In genomic region chr10:58372430-58373030, GRCm38 (mm10) we compare ENCODE assay signal across 12 mouse cellular contexts. TPM values are rescaled to one million over a fixed set of nuclear protein-coding genes. Genes with fewer than 3 reads are reported as not detected.
DNase-seq lines count a peak whose midpoint lies in the region; ATAC-seq and TF ChIP-seq lines count a peak whose summit lies in the region.
"Had no signal": no experiment of that assay in that cellular context is flagged by ENCODE, and none has a peak within 500 bp of the region (broad histone marks: within the 10 kb centered on the region; RNA-seq: fewer than 3 reads in every experiment).

No protein-coding gene starts in this region.

- DNase-seq in heart, adult 9 months (ENCODE audit: low spot score in 2 of 2) = no peak
- DNase-seq in right cerebral cortex, postnatal 4 days = peak; percentile 16
- DNase-seq in right cerebral cortex, postnatal 14 days = no peak
- no peak for DNase-seq in kidney, postnatal 10 days
- DNase-seq: cerebellum, adult 9-10 months; kidney, adult 2 months; lung, postnatal 36 days; thymus, postnatal 36 days had no signal

- peak overlapping the region; percentile 51 for H3K4me2 ChIP-seq in heart, embryonic 13.5 days
- H3K4me2 ChIP-seq in heart, embryonic 16.5 days (ENCODE audit: low read depth, low read length) = peak overlapping the region; percentile 30; the same call in 1 of the 2 replicates
- H3K4me2 ChIP-seq in intestine, postnatal 0 days (replicated peaks; ENCODE audit: low read depth) = no peak overlapping the region
- H3K4me2 ChIP-seq: neural tube, embryonic 15.5 days had no signal

- H3K36me3 ChIP-seq in heart, embryonic 13.5 days = peaks cover under 1% of the 10 kb centered on the region; the same call in 1 of the 2 replicates
- H3K36me3 ChIP-seq in heart, embryonic 16.5 days (ENCODE audit: control insufficient read depth, insufficient read depth) = no peaks in the 10 kb centered on the region
- no peaks in the 10 kb centered on the region; the same call in 1 of the 2 replicates for H3K36me3 ChIP-seq in intestine, postnatal 0 days (ENCODE audit: control insufficient read depth, insufficient read depth)
- H3K36me3 ChIP-seq: neural tube, embryonic 15.5 days had no signal

- H3K4me3 ChIP-seq in heart, embryonic 13.5 days = peak overlapping the region; percentile 33
- no peak overlapping the region; the same call in 1 of the 2 replicates for H3K4me3 ChIP-seq in heart, embryonic 16.5 days (ENCODE audit: low read length)
- no peak overlapping the region for H3K4me3 ChIP-seq in intestine, postnatal 0 days (ENCODE audit: low read depth, low read length)
- H3K4me3 ChIP-seq: neural tube, embryonic 15.5 days had no signal

- ATAC-seq in heart, embryonic 13.5 days (ENCODE audit: extremely low read depth, insufficient number of reproducible peaks, low FRiP score, low TSS enrichment) = no peak
- no peak for ATAC-seq in heart, embryonic 16.5 days (replicated peaks; ENCODE audit: extremely low read depth, insufficient read depth, low FRiP score)
- ATAC-seq in intestine, postnatal 0 days = no peak

- H3K27me3 ChIP-seq in heart, embryonic 13.5 days (replicated peaks) = no peaks in the 10 kb centered on the region
- no peaks in the 10 kb centered on the region for H3K27me3 ChIP-seq in heart, embryonic 16.5 days (ENCODE audit: control insufficient read depth, insufficient read depth, low read length)
- no peaks in the 10 kb centered on the region for H3K27me3 ChIP-seq in intestine, postnatal 0 days (replicated peaks; ENCODE audit: control insufficient read depth, insufficient read depth, low read length)
- H3K27me3 ChIP-seq: neural tube, embryonic 15.5 days had no signal

- peak overlapping the region; percentile 50; the same call in 1 of the 2 replicates for H3K9ac ChIP-seq in heart, embryonic 13.5 days
- H3K9ac ChIP-seq in heart, embryonic 16.5 days (ENCODE audit: low read length) = 0 out of 2 replicates have a peak overlapping the region, but pooled peaks have one; percentile 2
- H3K9ac ChIP-seq in intestine, postnatal 0 days (ENCODE audit: low read depth, low read length) = no peak overlapping the region
- H3K9ac ChIP-seq: neural tube, embryonic 15.5 days had no signal

- H3K4me1 ChIP-seq in heart, embryonic 13.5 days = peaks cover 62% of the 10 kb centered on the region
- peaks cover 50% of the 10 kb centered on the region for H3K4me1 ChIP-seq in heart, embryonic 16.5 days (ENCODE audit: control insufficient read depth, insufficient read depth, low read length)
- peaks cover 8% of the 10 kb centered on the region; the same call in 1 of the 2 replicates for H3K4me1 ChIP-seq in intestine, postnatal 0 days (replicated peaks; ENCODE audit: control insufficient read depth, insufficient read depth, low read length)

- H3K9me3 ChIP-seq in heart, embryonic 13.5 days = no peaks in the 10 kb centered on the region
- H3K9me3 ChIP-seq in heart, embryonic 16.5 days (replicated peaks; ENCODE audit: control insufficient read depth, low read length) = no peaks in the 10 kb centered on the region
- H3K9me3 ChIP-seq in intestine, postnatal 0 days (ENCODE audit: control insufficient read depth) = no peaks in the 10 kb centered on the region
- H3K9me3 ChIP-seq: neural tube, embryonic 15.5 days had no signal

- TF ChIP-seq CTCF in intestine, postnatal 0 days (IDR thresholded peaks at IDR 0.05; ENCODE audit: low read depth) = no peak

- peak overlapping the region; percentile 62 for H3K27ac ChIP-seq in heart, embryonic 13.5 days (replicated peaks)
- peak overlapping the region; percentile 30 for H3K27ac ChIP-seq in heart, embryonic 16.5 days (ENCODE audit: low read length)
- H3K27ac ChIP-seq in intestine, postnatal 0 days (ENCODE audit: low read depth, low read length) = no peak overlapping the region
- H3K27ac ChIP-seq: neural tube, embryonic 15.5 days had no signal

- WGBS in heart, embryonic 13.5 days = 48% methylated on average over 6 of the region's 6 CpGs
- WGBS in heart, embryonic 16.5 days = 45% methylated on average over 6 of the region's 6 CpGs
- 70% methylated on average over 6 of the region's 6 CpGs for WGBS in intestine, postnatal 0 days

RNA-seq across cellular contexts. Expression of gene Lims1, which starts 49.3 kb away (rescaled TPM):
- polyA plus RNA-seq in heart, embryonic 13.5 days (2015; fragmentation: Nextera tagmentation; extraction: Ambion mirVana) = 160 and 177 TPM in 2 replicates
- polyA plus RNA-seq in heart, embryonic 16.5 days (2015; fragmentation: Nextera tagmentation; extraction: Ambion mirVana) = 163 and 185 TPM in 2 replicates
- polyA plus RNA-seq in intestine, postnatal 0 days (2015; fragmentation: Nextera tagmentation; extraction: Ambion mirVana) = 79.8 and 85.6 TPM in 2 replicates
